Mouse (Mus musculus) spleen, adult 2 months (tissue): ENCODE measurements around the gene Srpk1. TPM values are rescaled to one million over a fixed set of nuclear protein-coding genes. Genes with fewer than 3 reads are reported as not detected.
"Not testable (repeated sequence)": the region's sequence is repeated elsewhere in the genome, so short reads cannot be mapped to it uniquely, and the experiment has no call there.

Experiments used
- DNase-seq, 2 experiments: peaks; one replicate each; pipeline versions ENCODE4 v3.0.0 to v3.0.0-alpha.2; 2012 to 2021; ENCODE audit warnings: low spot score in 2 of 2, low read depth in 1 of 2
- H3K27ac ChIP-seq: fragments of 200-500 bp; 2 replicates; pipeline ENCODE4 v1.5.1; 2012; ENCODE audit warnings: low read length, inconsistent platforms; ENCODE audit not compliant: insufficient read depth
- H3K27me3 ChIP-seq: fragments of 200-500 bp; 2 replicates; pipeline ENCODE4 v1.6.1; 2012; ENCODE audit warnings: mild to moderate bottlenecking, moderate library complexity, low read length, inconsistent platforms; ENCODE audit not compliant: control insufficient read depth, insufficient read depth
- H3K36me3 ChIP-seq: fragments of 200-500 bp; 2 replicates; pipeline ENCODE4 v1.6.1; 2012; ENCODE audit warnings: mild to moderate bottlenecking, low read length, inconsistent platforms; ENCODE audit not compliant: control insufficient read depth, insufficient read depth
- H3K4me1 ChIP-seq: fragments of 200-500 bp; 2 replicates; pipeline ENCODE4 v1.6.1; 2011; ENCODE audit warnings: inconsistent platforms; ENCODE audit not compliant: control insufficient read depth, insufficient read depth, insufficient read length
- H3K4me3 ChIP-seq: fragments of 200-500 bp; 2 replicates; pipeline ENCODE4 v1.5.1; 2011; ENCODE audit warnings: mild to moderate bottlenecking, inconsistent platforms; ENCODE audit not compliant: insufficient read depth, insufficient read length; ENCODE audit errors: extremely low read depth
- CTCF ChIP-seq: fragments of 200-500 bp; IDR thresholded peaks from 2 replicates; pipeline ENCODE4 v1.5.1; 2011; ENCODE audit warnings: mild to moderate bottlenecking, inconsistent platforms; ENCODE audit not compliant: insufficient read depth, insufficient read length, insufficient replicate concordance; ENCODE audit errors: extremely low read depth
- POLR2A ChIP-seq: fragments of 200-500 bp; IDR thresholded peaks from 2 replicates; pipeline ENCODE4 v1.6.1; 2011; ENCODE audit warnings: low read depth, low read length, inconsistent platforms
- WGBS: fragments of 180-500 bp; shearing (Covaris S2); methylation state at CpG from one replicate; pipeline ENCODE4 v1.1.7; 2018; 5-methylcytosine and 5-hydroxymethylcytosine counted together
- polyA plus RNA-seq: library from polyadenylated mRNA; depleted of rRNA; stranded (reverse); fragments of >200 nt; gene quantifications from 2 replicates; pipeline ENCODE4 v1.2.3, GENCODE M21; 2012

The Srpk1 gene
- polyA plus RNA-seq, 1 experiment, result 20.5 TPM

DNA sequence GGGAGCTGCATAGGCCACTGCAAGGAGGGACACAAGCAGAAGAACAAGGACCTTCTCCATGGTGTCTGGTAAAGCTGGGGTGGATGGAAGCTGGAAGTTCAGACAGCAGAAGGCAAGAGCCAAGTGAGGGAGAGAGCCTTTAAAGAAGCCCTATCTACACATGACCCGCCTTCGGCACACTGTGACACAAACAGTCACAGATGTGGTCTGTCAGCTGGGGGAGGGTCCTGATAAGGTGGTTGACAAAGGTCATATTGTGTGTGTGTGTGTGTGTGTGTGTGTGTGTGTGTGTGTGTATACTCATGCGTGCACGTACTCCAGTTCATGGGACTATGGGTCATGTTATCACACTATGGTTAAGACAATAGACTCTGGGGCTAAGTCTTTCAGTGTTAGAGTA is 61.9 kb downstream of the Srpk1 start, which contains the start of gene Clps:
TSS of gene Clps (minus strand) at position 169 of the 400 bp plus-strand sequence.
- Histone ChIP-seq H3K36me3 (no peaks in the 10 kb centered on the region), H3K4me3 (no peak within 1 kb of the TSS), H3K27me3 (no peaks in the 10 kb centered on the region), H3K27ac (no peak within 1 kb of the TSS), H3K4me1 (no peaks in the 10 kb centered on the region)
- TF ChIP-seq CTCF (no peak), POLR2A (no peak)
- DNase-seq, result no peak
- 94% methylated on average over 4 of the region's 4 CpGs for WGBS

DNA sequence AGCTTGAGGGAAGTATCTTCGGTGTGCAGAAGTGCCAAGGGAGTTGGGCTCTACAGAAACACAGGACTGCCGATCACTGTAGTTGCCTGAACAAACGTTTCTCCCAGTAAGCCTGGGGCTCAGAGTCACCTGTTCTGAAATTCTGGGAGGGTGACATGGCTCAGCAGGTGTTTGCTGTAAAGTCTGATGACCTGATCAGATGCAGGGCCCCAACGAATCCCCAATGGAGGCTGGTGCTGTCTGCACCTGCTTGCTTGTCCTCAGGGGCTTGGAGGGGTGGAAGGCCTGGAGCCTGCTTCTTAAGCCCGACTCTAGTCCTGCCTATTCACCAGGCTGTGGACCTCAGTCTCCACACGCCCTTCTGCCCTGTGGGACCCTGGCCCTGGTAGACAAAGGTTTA is 64.7 kb downstream of the Srpk1 start:
- 80% methylated on average over 6 of the region's 6 CpGs for WGBS
- no peak for TF ChIP-seq POLR2A
- TF ChIP-seq CTCF, result no peak
- Histone ChIP-seq H3K4me1 (no peaks in the 10 kb centered on the region), H3K27me3 (no peaks in the 10 kb centered on the region), H3K36me3 (no peaks in the 10 kb centered on the region), H3K27ac (no peak overlapping the region), H3K4me3 (no peak overlapping the region)
- no peak for DNase-seq

DNA sequence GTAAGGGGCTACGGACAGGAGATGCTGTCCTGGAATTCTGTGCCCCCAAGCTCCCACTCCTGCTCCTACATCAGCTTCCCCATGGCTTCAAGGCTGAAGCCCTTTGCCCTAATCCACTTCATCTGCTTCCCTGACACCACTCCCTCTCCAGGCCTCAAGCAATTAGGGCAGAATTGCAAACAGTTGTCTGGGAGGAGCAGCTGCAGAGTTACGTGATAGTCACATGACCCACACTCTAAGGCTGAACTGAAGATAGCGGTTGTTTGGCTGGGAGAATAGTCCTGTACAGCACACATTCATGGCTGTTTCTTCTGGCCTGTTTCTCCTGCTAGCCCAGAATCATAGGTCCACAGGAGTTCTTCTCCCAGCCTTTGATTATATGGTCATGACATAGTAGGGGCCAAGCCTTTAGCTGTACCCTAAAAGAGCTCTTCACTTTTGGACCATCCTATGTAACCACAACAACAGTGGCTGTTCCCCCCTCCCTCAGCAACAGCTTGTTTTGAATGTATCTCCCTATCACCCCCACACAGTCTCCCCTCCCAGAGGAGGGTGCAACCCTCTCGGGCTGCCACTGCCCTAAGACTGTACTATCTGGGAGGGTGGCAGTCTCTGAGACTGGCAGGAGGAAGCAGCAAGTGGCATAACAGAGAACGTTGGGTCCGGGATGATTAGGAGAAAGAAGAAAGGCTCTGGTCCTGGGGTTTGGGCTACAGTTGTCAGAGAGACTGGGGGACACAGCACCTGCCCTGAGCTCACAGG is 65.7 kb downstream of the Srpk1 start:
- H3K27me3 ChIP-seq, result no peaks in the 10 kb centered on the region
- no peak overlapping the region for H3K27ac ChIP-seq
- DNase-seq, result no peak
- 44% methylated on average over 6 of the region's 6 CpGs for WGBS
- H3K36me3 ChIP-seq, result no peaks in the 10 kb centered on the region
- H3K4me3 ChIP-seq, result no peak overlapping the region
- H3K4me1 ChIP-seq, result no peaks in the 10 kb centered on the region
- TF ChIP-seq POLR2A (no peak), CTCF (no peak)

DNA sequence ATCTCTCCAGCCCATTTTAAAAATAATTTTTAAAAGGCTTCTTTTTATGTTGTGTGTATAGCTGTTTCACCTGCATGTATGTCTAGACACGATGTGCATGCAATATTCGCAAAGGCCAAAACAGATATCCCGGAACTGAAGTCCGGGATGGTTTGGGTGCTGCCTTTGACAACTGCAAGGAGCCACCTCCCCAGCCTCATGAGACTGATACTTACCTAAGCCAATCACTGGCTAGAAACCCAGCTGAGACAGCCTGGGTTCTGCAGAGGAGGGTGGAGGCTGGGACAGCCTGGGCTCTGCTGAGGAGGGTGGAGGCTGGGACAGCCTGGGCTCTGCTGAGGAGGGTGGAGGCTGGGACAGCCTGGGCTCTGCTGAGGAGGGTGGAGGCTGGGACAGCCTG is 68.5 kb downstream of the Srpk1 start:
- DNase-seq, H3K4me1 ChIP-seq, H3K27ac ChIP-seq, H3K27me3 ChIP-seq, H3K36me3 ChIP-seq, H3K4me3 ChIP-seq: not testable (repeated sequence)
- WGBS, result 90% methylated on average over 4 of the region's 4 CpGs

DNA sequence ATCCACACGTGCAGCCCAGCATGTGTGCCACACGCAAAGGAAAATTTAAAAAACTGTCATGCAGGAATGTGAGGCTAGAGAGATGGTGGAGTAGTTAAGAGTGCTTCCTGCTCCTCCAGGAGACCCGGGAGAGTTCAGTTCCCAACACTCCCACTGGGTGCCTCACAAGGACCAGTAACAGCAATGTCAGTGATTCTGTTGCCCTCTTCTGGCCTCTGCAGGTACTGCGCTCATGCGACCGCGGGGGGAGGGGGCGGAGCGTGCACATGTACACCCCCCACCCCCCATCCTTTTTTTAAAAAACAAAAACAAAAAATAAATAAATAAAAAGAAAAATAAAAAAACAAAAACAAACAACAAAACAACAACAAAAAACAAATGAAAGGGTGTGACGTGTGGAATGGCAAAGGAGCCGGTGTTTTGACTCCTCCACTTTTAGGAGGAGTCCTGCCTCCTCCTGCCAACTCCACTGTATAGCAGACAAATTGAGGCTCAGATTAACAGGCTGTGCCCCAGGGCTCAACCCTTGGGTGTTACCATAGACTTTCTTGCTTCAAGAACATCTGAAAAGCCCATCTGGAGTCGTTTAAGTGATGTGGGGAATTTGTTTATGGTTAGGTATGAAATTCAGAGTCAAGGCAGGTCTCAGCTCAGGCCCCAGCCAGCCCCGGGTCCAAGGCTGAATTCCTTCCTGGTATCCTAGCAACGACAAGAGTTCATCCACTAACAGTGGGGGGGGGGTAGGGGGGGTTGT is 69.3 kb downstream of the Srpk1 start:
- TF ChIP-seq POLR2A (no peak), CTCF (peak; percentile 92)
- no peak overlapping the region for H3K4me3 ChIP-seq

DNA sequence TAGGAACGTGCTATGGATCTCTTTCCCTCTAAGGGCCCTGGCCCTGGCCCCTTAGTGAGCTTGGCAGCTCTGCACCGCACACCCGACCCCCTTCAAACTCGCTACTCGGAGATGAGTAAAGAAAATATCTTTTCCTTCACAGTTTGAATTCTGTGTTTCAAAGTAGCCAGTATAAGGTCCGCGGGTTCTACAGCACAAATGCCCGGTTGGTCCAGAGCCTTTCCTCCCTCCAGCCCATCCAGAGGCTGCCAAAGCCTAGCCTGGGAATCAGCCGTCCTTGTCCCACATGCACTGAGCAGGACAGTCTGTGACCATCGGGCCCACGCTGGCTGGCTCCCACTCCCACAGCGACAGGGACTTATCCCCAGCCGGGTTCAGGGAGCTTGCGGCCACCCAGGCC is 73.4 kb downstream of the Srpk1 start, which contains the start of gene Clpsl2:
TSS of gene Clpsl2 (plus strand) at position 301 of the 400 bp plus-strand sequence.
- no peak for TF ChIP-seq POLR2A
- TF ChIP-seq CTCF, result no peak
- DNase-seq, result no peak
- Histone ChIP-seq H3K4me3 (no peak within 1 kb of the TSS), H3K36me3 (no peaks in the 10 kb centered on the region), H3K27me3 (no peaks in the 10 kb centered on the region), H3K27ac (no peak within 1 kb of the TSS), H3K4me1 (no peaks in the 10 kb centered on the region)
- WGBS, result 83% methylated on average over 14 of the region's 14 CpGs

More for the DNA sequence above, 69.3 kb downstream of the Srpk1 start:
- 20% methylated on average over 14 of the region's 14 CpGs for WGBS
- DNase-seq, result peak; percentile 12 to 45
- H3K27me3 ChIP-seq, result no peaks in the 10 kb centered on the region
- no peaks in the 10 kb centered on the region for H3K4me1 ChIP-seq
- H3K27ac ChIP-seq, result no peak overlapping the region
- no peaks in the 10 kb centered on the region for H3K36me3 ChIP-seq

DNA sequence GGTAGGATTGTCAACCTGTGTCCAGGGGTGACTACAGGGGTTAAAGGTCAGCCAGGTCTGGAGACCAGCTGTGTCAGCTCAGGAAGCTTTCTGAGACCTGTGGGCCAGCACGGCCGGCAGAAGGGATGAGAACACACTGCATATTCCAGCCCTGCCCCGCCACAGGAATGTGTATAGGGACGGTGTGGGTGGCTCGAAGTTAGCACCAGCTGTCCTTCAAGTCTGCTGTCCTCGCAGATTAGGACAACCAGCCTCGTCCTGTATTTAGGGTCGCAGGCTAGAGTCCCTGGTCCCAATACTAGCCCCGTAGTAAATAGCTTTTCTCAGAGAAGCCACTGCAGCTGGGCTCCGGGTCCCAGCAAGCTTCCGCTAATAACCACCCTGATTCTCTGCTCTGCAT is 74.0 kb downstream of the Srpk1 start:
- Histone ChIP-seq H3K27ac (no peak overlapping the region), H3K4me1 (no peaks in the 10 kb centered on the region), H3K4me3 (no peak overlapping the region), H3K36me3 (no peaks in the 10 kb centered on the region), H3K27me3 (no peaks in the 10 kb centered on the region)
- TF ChIP-seq CTCF (no peak), POLR2A (no peak)
- DNase-seq, result no peak
- WGBS, result 76% methylated on average over 11 of the region's 11 CpGs
